Mouse (Mus musculus): ENCODE results near the gene Vwf. TPM values are rescaled to one million over a fixed set of nuclear protein-coding genes. Genes with fewer than 3 reads are reported as not detected.

Vwf gene
- polyA plus RNA-seq, 1 experiment from 2014 or later, result 7.8 TPM

DNA sequence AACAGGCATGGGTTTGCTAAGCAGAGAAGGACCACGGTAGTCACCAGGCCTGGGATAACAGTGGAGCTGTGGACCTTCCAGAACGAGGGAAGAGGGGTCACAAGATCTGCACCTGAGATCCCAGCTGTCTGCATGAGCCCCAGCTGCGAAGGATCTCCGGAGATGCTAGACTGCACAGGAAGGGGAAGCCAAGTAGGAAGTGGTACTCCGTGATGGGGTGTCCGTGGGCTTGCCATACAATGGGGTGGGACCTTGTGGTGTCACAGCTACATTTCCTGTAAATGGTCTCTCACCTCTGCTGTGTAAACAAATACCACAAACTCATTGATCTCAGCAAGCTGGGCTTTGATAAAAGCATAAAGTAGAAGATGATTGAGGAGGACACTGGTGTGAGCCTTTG lies 22.5 kb upstream of the Vwf start:
- no peak for ATAC-seq (ENCODE audit: low FRiP score)
- Histone ChIP-seq H3K9me3 (replicated peaks) (no peaks in the 10 kb centered on the region), H3K9ac (replicated peaks) (no peak overlapping the region), H3K36me3 (no peaks in the 10 kb centered on the region), H3K4me1 (no peaks in the 10 kb centered on the region), H3K4me2 (no peak overlapping the region), H3K4me3 (replicated peaks) (no peak overlapping the region), H3K27ac (replicated peaks) (no peak overlapping the region), H3K27me3 (replicated peaks) (no peaks in the 10 kb centered on the region)
- 92% methylated on average over 6 of the region's 6 CpGs for WGBS

DNA sequence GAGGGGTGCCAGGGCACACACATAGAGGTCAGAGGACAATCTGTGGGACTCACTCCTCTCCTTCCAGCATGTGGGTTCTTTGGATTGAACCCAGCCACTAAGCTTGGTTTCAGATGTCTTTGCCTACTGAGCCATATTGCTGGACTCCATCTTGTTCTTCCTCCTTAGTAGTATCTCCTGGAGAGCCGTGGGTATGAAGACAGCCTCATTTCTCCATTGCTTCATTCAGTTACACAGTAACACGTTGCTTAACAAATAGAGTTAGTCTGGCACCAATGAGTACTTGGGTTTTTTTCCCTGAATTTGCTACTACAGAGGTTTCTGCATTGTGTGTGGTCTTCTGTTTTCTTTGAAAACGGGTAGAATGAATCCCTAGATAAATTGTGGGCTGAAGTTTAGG lies 20.5 kb upstream of the Vwf start:
- no peak for ATAC-seq (ENCODE audit: low FRiP score)
- H3K4me1 ChIP-seq, result no peaks in the 10 kb centered on the region
- no peak overlapping the region for H3K4me2 ChIP-seq
- no peaks in the 10 kb centered on the region for H3K36me3 ChIP-seq
- no peaks in the 10 kb centered on the region for H3K9me3 ChIP-seq (replicated peaks)
- H3K27ac ChIP-seq (replicated peaks), result no peak overlapping the region
- no peak overlapping the region for H3K4me3 ChIP-seq (replicated peaks)
- H3K9ac ChIP-seq (replicated peaks), result no peak overlapping the region
- H3K27me3 ChIP-seq (replicated peaks), result no peaks in the 10 kb centered on the region
- WGBS, result 68% methylated on average over 3 of the region's 3 CpGs

DNA sequence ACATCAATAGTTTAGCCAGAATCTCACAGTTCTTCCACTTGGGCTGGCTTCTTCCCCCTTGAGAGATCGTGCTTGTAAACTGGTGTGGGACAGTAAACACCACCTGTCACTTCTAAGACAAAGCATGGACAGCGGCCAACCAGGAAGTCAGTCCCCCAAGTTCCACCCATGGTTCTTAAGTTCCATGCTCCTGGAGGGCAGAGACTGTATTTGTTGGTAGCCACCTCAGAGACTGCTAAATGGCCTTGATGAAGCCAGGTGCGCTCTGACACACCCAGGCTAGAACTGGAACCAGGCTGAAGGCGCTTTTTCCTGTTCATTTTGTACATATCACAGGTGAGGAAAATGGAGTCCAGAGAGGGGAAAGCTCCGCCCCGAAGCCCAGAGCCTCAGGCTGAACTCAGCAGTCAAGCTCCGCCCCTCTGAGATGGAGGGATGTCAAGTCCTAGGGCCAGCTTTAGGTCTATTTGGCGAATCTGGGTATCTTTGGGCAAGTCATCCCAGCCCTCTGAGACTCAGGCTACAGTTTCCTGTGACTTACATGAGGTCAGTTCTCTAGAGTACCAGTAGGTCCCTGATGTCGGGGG lies 17.9 kb upstream of the Vwf start:
- no peaks in the 10 kb centered on the region for H3K27me3 ChIP-seq (replicated peaks)
- no peak overlapping the region for H3K27ac ChIP-seq (replicated peaks)
- no peak overlapping the region for H3K4me3 ChIP-seq (replicated peaks)
- H3K4me2 ChIP-seq, result no peak overlapping the region
- no peak for ATAC-seq (ENCODE audit: low FRiP score)
- H3K9me3 ChIP-seq (replicated peaks), result no peaks in the 10 kb centered on the region
- H3K4me1 ChIP-seq, result no peaks in the 10 kb centered on the region
- no peaks in the 10 kb centered on the region for H3K36me3 ChIP-seq
- no peak overlapping the region for H3K9ac ChIP-seq (replicated peaks)
- WGBS, result 88% methylated on average over 9 of the region's 9 CpGs

DNA sequence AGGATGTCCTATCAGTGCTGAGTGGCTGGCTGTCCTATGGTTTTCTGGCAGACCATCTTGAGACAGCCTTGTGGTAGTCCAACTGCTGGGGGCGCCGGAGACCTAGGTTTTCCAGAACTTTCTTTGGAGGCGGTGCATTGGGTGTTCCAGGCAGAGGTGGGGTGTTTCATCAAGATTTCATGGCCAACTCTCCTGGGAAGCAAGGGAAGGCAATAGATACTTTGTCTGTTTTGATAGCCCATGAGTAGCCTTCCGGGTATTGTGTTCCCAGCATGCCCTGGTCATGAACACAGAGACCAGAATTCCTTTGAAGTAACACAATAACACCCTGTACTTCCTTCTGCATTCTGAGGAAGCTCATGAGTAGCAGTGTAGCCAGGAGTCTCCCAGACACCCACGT lies 17.1 kb upstream of the Vwf start:
- Histone ChIP-seq H3K9me3 (replicated peaks) (no peaks in the 10 kb centered on the region), H3K9ac (replicated peaks) (no peak overlapping the region), H3K36me3 (no peaks in the 10 kb centered on the region), H3K27ac (replicated peaks) (no peak overlapping the region), H3K4me2 (no peak overlapping the region), H3K4me3 (replicated peaks) (no peak overlapping the region), H3K27me3 (replicated peaks) (no peaks in the 10 kb centered on the region), H3K4me1 (no peaks in the 10 kb centered on the region)
- WGBS, result 89% methylated on average over 5 of the region's 5 CpGs
- no peak for ATAC-seq (ENCODE audit: low FRiP score)

DNA sequence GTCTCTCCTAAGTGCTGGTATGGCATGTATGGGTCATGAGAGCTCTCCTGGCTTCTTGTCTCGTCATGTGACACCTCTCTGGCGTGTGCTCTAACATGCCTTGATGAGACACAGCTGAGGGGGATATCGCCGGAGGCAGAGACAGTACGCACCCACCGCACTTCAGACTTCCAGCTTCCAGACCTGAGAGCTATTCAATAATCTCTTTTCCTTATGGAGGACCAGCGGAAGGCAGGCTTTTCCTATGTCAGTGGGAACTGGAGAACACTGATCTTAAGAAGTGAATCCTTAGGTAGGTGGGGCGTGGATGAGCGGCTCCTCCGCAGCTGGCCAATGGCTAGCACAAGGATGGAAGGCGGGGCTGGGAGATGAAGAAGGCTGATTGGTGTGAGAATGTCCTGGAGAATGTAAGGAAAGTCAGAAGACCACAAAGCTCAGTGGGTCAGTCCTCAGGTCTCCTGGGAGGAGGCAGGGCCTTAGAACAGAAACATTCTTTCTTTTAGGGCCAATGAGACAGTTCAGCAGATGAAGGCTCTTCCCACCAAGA lies 13.4 kb upstream of the Vwf start:
- H3K4me2 ChIP-seq, result no peak overlapping the region
- H3K9ac ChIP-seq (replicated peaks), result no peak overlapping the region
- no peak overlapping the region for H3K4me3 ChIP-seq (replicated peaks)
- H3K27me3 ChIP-seq (replicated peaks), result no peaks in the 10 kb centered on the region
- no peaks in the 10 kb centered on the region for H3K4me1 ChIP-seq
- ATAC-seq (ENCODE audit: low FRiP score), result no peak
- no peak overlapping the region for H3K27ac ChIP-seq (replicated peaks)
- H3K9me3 ChIP-seq (replicated peaks), result no peaks in the 10 kb centered on the region
- H3K36me3 ChIP-seq, result no peaks in the 10 kb centered on the region
- 93% methylated on average over 11 of the region's 11 CpGs for WGBS

DNA sequence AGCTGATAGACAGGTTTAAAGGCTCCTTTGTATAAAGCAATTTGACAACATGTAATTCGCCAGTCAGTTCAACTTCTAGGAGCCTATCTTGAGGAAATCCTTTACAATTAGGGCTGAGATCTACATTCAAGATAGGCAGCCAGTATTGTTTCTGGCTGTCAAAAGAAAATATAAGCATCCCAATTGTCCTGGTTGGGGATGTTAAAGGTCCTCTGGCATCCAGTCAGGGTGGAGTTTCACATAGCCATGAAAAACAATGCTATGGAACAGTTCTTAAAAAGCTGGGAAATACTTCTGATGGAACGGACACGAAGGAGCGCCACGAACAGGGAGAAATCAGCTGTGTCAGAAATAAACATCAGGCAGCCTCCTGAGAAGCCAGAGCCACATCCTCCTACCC lies 11.6 kb upstream of the Vwf start:
- Histone ChIP-seq H3K36me3 (no peaks in the 10 kb centered on the region), H3K9me3 (replicated peaks) (no peaks in the 10 kb centered on the region), H3K4me1 (no peaks in the 10 kb centered on the region), H3K9ac (replicated peaks) (no peak overlapping the region), H3K4me3 (replicated peaks) (no peak overlapping the region), H3K27ac (replicated peaks) (no peak overlapping the region), H3K4me2 (no peak overlapping the region), H3K27me3 (replicated peaks) (no peaks in the 10 kb centered on the region)
- 77% methylated on average over 5 of the region's 5 CpGs for WGBS
- ATAC-seq (ENCODE audit: low FRiP score), result no peak

DNA sequence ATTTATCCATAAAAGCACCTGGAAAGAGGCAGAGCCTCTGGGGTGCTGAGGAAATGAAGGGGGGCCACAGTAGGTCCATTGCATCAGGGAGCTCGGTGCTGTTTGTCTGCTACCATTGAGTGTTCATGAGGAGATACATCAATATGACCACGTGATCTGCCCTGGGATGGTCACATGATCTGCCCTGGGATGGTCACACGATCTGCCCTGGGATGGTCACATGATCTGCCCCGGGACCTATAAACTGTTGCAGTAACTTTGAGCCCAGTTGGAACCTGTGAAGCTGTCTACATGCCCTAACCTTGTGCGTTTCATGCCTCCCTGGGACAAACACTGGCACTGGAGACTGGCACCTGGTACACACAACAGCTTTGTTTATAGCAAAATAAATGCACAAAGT lies 8.1 kb upstream of the Vwf start:
- no peaks in the 10 kb centered on the region for H3K36me3 ChIP-seq
- no peaks in the 10 kb centered on the region for H3K27me3 ChIP-seq (replicated peaks)
- ATAC-seq (ENCODE audit: low FRiP score), result no peak
- 83% methylated on average over 5 of the region's 5 CpGs for WGBS
- H3K4me2 ChIP-seq, result no peak overlapping the region
- H3K9me3 ChIP-seq (replicated peaks), result no peaks in the 10 kb centered on the region
- no peak overlapping the region for H3K9ac ChIP-seq (replicated peaks)
- no peak overlapping the region for H3K27ac ChIP-seq (replicated peaks)
- H3K4me1 ChIP-seq, result no peaks in the 10 kb centered on the region
- no peak overlapping the region for H3K4me3 ChIP-seq (replicated peaks)

DNA sequence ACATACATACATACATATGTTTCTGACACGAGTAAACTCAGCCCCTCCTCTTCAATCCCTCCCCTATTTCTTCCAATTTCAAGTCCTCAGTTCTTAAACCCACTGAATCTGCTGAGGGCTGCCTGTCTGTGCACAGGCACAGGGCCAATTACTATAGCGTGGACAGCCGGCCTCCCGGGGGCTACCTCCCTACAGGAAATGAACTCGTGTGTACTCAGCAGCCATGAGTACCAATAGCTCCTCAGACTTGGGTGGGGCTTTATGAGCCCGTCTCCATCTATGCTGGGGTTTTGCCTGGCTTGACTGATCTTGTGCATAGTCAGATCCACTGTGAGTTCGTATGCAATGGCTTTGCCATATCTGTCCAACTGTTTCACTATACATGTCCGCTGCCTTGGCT lies 7.2 kb upstream of the Vwf start:
- Histone ChIP-seq H3K36me3 (no peaks in the 10 kb centered on the region), H3K4me2 (no peak overlapping the region), H3K27me3 (replicated peaks) (no peaks in the 10 kb centered on the region), H3K27ac (replicated peaks) (no peak overlapping the region), H3K9me3 (replicated peaks) (no peaks in the 10 kb centered on the region), H3K4me1 (no peaks in the 10 kb centered on the region), H3K4me3 (replicated peaks) (no peak overlapping the region), H3K9ac (replicated peaks) (no peak overlapping the region)
- no peak for ATAC-seq (ENCODE audit: low FRiP score)
- WGBS, result 72% methylated on average over 8 of the region's 8 CpGs

DNA sequence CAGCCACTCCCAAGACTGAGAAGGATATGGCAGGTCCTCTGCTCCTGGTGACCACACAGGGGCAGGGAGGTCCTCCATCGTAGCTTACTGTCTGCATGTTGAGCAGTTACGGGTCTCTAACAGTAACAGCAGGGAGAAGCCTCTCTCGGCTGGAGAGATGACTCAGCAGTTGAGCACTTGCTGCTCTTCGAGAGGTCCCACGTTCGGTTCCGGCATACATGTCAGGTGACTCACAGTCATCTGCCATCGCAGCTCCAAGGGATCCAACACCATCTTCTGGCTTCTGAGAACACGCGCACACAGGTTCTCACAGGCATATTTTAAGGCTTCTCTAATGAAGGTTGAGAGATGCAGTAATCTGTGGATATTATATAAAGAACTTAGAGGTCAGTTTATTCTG lies 6.4 kb upstream of the Vwf start:
- Histone ChIP-seq H3K9me3 (replicated peaks) (no peaks in the 10 kb centered on the region), H3K9ac (replicated peaks) (no peak overlapping the region), H3K4me1 (no peaks in the 10 kb centered on the region), H3K27ac (replicated peaks) (no peak overlapping the region), H3K27me3 (replicated peaks) (no peaks in the 10 kb centered on the region), H3K4me2 (no peak overlapping the region), H3K4me3 (replicated peaks) (no peak overlapping the region), H3K36me3 (no peaks in the 10 kb centered on the region)
- no peak for ATAC-seq (ENCODE audit: low FRiP score)
- 89% methylated on average over 10 of the region's 10 CpGs for WGBS

DNA sequence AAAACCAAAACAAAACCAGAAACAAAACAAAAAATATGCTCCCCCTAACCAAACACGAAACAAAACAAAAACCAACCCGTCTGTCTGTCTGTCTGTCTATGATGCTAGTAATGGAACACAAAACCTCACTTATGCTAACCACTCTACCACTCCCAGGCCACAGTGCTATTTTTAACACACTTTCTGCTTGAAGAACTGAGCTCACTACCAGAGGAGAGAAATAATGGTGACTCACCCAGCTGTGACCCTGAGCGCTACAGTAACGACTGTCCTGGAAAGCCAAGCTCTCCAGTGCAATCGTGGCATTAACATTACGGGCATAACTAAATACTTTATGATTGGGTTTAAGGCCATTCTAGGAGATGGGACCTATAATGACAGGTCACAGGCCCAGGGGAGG lies 5.7 kb upstream of the Vwf start:
- 96% methylated on average over 6 of the region's 6 CpGs for WGBS
- no peaks in the 10 kb centered on the region for H3K27me3 ChIP-seq (replicated peaks)
- no peak for ATAC-seq (ENCODE audit: low FRiP score)

DNA sequence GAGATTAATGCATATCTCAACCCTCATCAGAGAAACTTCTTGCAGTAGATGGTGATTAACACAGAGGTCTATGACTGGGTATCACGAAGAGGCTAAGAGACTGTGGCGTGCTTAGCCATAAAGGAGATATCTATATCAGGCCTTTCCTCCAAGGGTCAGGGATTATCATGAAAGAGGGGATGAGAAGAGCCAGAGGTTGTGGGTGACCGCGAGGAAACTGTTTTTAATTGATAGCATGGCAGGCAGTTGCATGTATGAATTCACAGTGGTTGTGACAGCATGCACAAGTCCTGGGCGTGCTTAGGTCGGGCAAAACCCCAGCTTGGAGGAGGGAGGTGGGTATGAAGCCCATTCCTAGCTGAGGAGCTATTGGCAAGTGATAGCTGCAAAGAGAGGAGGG lies 5.3 kb upstream of the Vwf start:
- WGBS, result 94% methylated on average over 6 of the region's 6 CpGs
- Histone ChIP-seq H3K27me3 (replicated peaks) (no peaks in the 10 kb centered on the region), H3K36me3 (no peaks in the 10 kb centered on the region), H3K27ac (replicated peaks) (no peak overlapping the region), H3K9me3 (replicated peaks) (no peaks in the 10 kb centered on the region), H3K4me3 (replicated peaks) (no peak overlapping the region), H3K9ac (replicated peaks) (no peak overlapping the region), H3K4me2 (no peak overlapping the region), H3K4me1 (no peaks in the 10 kb centered on the region)
- ATAC-seq (ENCODE audit: low FRiP score), result no peak

More for the DNA sequence above, 5.7 kb upstream of the Vwf start:
- H3K27ac ChIP-seq (replicated peaks), result no peak overlapping the region
- H3K36me3 ChIP-seq, result no peaks in the 10 kb centered on the region
- no peak overlapping the region for H3K9ac ChIP-seq (replicated peaks)
- no peak overlapping the region for H3K4me3 ChIP-seq (replicated peaks)
- H3K4me1 ChIP-seq, result no peaks in the 10 kb centered on the region
- H3K9me3 ChIP-seq (replicated peaks), result no peaks in the 10 kb centered on the region
- no peak overlapping the region for H3K4me2 ChIP-seq

DNA sequence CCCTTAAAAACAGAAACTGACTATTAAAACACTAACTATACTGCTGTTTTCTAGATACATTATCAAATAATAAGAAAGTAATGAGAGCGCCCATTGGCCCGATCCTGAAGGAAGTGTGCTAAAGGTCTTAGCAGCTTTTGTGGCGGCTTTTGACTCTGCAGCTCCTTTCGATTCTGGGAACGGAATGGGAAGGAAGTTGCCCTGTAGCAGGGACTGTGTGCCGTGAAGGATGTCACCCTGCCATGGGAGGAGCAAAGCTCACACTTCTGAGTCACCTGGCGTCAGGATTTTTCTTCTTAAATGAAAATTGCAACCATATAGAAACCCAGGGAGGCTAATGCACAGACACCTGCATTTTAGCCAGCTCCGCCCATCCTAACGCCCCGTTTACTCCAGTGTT lies 1.8 kb downstream of the Vwf start:
- no peak overlapping the region for H3K27ac ChIP-seq (replicated peaks)
- no peak overlapping the region for H3K9ac ChIP-seq (replicated peaks)
- H3K4me3 ChIP-seq (replicated peaks), result no peak overlapping the region
- no peaks in the 10 kb centered on the region for H3K36me3 ChIP-seq
- H3K4me1 ChIP-seq, result no peaks in the 10 kb centered on the region
- H3K4me2 ChIP-seq, result no peak overlapping the region
- ATAC-seq (ENCODE audit: low FRiP score), result no peak
- no peaks in the 10 kb centered on the region for H3K27me3 ChIP-seq (replicated peaks)
- H3K9me3 ChIP-seq (replicated peaks), result no peaks in the 10 kb centered on the region
- 79% methylated on average over 10 of the region's 10 CpGs for WGBS

DNA sequence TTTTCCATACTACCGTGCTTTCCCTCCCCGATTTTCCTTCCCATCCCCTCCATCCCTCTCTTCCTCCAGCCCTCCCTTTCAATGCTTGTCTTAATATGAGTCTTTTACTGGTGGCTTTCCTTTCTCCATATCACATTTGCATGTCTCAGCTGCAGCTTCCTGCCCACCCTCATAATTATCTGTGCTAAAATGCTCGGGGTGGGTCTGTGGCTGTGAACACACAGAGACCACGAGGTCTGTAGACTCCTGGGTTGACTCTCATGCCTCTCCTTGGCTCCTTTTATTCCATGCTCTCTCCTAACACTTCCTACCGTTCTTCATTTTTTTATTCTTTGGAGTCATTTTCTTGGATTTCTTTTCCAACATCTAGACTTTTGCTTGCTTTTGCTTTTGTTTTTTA lies 3.6 kb downstream of the Vwf start:
- 78% methylated on average over 5 of the region's 5 CpGs for WGBS

More for the DNA sequence above, 3.6 kb downstream of the Vwf start:
- ATAC-seq (ENCODE audit: low FRiP score), result no peak
- no peak overlapping the region for H3K4me3 ChIP-seq (replicated peaks)
- no peaks in the 10 kb centered on the region for H3K36me3 ChIP-seq
- no peaks in the 10 kb centered on the region for H3K9me3 ChIP-seq (replicated peaks)
- H3K9ac ChIP-seq (replicated peaks), result no peak overlapping the region
- no peak overlapping the region for H3K27ac ChIP-seq (replicated peaks)
- H3K4me1 ChIP-seq, result no peaks in the 10 kb centered on the region
- no peaks in the 10 kb centered on the region for H3K27me3 ChIP-seq (replicated peaks)
- H3K4me2 ChIP-seq, result no peak overlapping the region
